Mouse (Mus musculus): ENCODE data around the gene Slc8a1. TPM values are rescaled to one million over a fixed set of nuclear protein-coding genes. Genes with fewer than 3 reads are reported as not detected.

Slc8a1 gene
- 15.5 and 17.2 TPM in 2 replicates for polyA plus RNA-seq (2015; fragmentation: Nextera tagmentation; extraction: Ambion mirVana)

- Histone ChIP-seq H3K27ac (no peak within 1 kb of the TSS), H3K9ac (no peak within 1 kb of the TSS), H3K4me3 (no peak within 1 kb of the TSS), H3K4me1 (no peaks in the 10 kb centered on the region), H3K4me2 (no peak within 1 kb of the TSS), H3K9me3 (no peaks in the 10 kb centered on the region), H3K36me3 (replicated peaks) (no peaks in the 10 kb centered on the region), H3K27me3 (replicated peaks) (no peaks in the 10 kb centered on the region)
- WGBS: 87% methylated on average over 14 of the region's 14 CpGs
- ATAC-seq (replicated peaks): no peak
These were observed at the start of gene Slc8a1 for GRCm38 (mm10) chr17:81738311-81738755. Gene Slc8a1, minus strand, starts transcription at chr17:81738377.

- Histone ChIP-seq H3K4me3 (no peak overlapping the region), H3K27me3 (replicated peaks) (no peaks in the 10 kb centered on the region), H3K9me3 (no peaks in the 10 kb centered on the region), H3K27ac (no peak overlapping the region), H3K36me3 (replicated peaks) (no peaks in the 10 kb centered on the region), H3K9ac (no peak overlapping the region), H3K4me1 (no peaks in the 10 kb centered on the region), H3K4me2 (no peak overlapping the region)
- ATAC-seq (replicated peaks): no peak
- WGBS: 44% methylated on average over 4 of the region's 4 CpGs
These were observed 49.2 kb upstream of the Slc8a1 start for GRCm38 (mm10) chr17:81787350-81787749.

GRCm38 (mm10) chr17:81782326-81782725 lies 44.1 kb upstream of the Slc8a1 start:
- Histone ChIP-seq H3K4me2 (no peak overlapping the region), H3K27ac (no peak overlapping the region), H3K4me3 (no peak overlapping the region), H3K9ac (no peak overlapping the region), H3K9me3 (no peaks in the 10 kb centered on the region), H3K36me3 (replicated peaks) (no peaks in the 10 kb centered on the region), H3K27me3 (replicated peaks) (no peaks in the 10 kb centered on the region), H3K4me1 (no peaks in the 10 kb centered on the region)
- 90% methylated on average over 4 of the region's 4 CpGs for WGBS
- ATAC-seq (replicated peaks): no peak

GRCm38 (mm10) chr17:81781491-81781890 lies 43.3 kb upstream of the Slc8a1 start:
- H3K4me2 ChIP-seq: no peak overlapping the region
- no peak overlapping the region for H3K4me3 ChIP-seq
- WGBS: 87% methylated on average over 5 of the region's 5 CpGs
- H3K9ac ChIP-seq: no peak overlapping the region
- H3K27me3 ChIP-seq (replicated peaks): no peaks in the 10 kb centered on the region
- H3K27ac ChIP-seq: no peak overlapping the region
- no peaks in the 10 kb centered on the region for H3K9me3 ChIP-seq
- no peaks in the 10 kb centered on the region for H3K36me3 ChIP-seq (replicated peaks)
- no peak for ATAC-seq (replicated peaks)
- no peaks in the 10 kb centered on the region for H3K4me1 ChIP-seq

- 92% methylated on average over 4 of the region's 4 CpGs for WGBS
- Histone ChIP-seq H3K27me3 (replicated peaks) (no peaks in the 10 kb centered on the region), H3K4me1 (no peaks in the 10 kb centered on the region), H3K4me3 (no peak overlapping the region), H3K9ac (no peak overlapping the region), H3K36me3 (replicated peaks) (no peaks in the 10 kb centered on the region), H3K4me2 (no peak overlapping the region), H3K27ac (no peak overlapping the region), H3K9me3 (no peaks in the 10 kb centered on the region)
- no peak for ATAC-seq (replicated peaks)
These were observed 41.7 kb upstream of the Slc8a1 start for GRCm38 (mm10) chr17:81779883-81780282.

GRCm38 (mm10) chr17:81750664-81751063 lies 12.5 kb upstream of the Slc8a1 start:
- WGBS: 82% methylated on average over 2 of the region's 2 CpGs
- no peaks in the 10 kb centered on the region for H3K9me3 ChIP-seq
- H3K9ac ChIP-seq: no peak overlapping the region
- H3K4me3 ChIP-seq: no peak overlapping the region
- no peak overlapping the region for H3K4me2 ChIP-seq
- no peaks in the 10 kb centered on the region for H3K36me3 ChIP-seq (replicated peaks)
- H3K4me1 ChIP-seq: no peaks in the 10 kb centered on the region
- no peaks in the 10 kb centered on the region for H3K27me3 ChIP-seq (replicated peaks)
- no peak overlapping the region for H3K27ac ChIP-seq
- ATAC-seq (replicated peaks): no peak

- H3K27me3 ChIP-seq (replicated peaks): no peaks in the 10 kb centered on the region
- H3K9me3 ChIP-seq: no peaks in the 10 kb centered on the region
- H3K36me3 ChIP-seq (replicated peaks): no peaks in the 10 kb centered on the region
- ATAC-seq (replicated peaks): no peak
- no peak overlapping the region for H3K9ac ChIP-seq
- no peak overlapping the region for H3K4me3 ChIP-seq
- H3K4me1 ChIP-seq: no peaks in the 10 kb centered on the region
- WGBS: 82% methylated on average over 2 of the region's 2 CpGs
- H3K27ac ChIP-seq: no peak overlapping the region
- no peak overlapping the region for H3K4me2 ChIP-seq
These were observed 4.9 kb upstream of the Slc8a1 start for GRCm38 (mm10) chr17:81743034-81743433.

GRCm38 (mm10) chr17:81740576-81740975 lies 2.4 kb upstream of the Slc8a1 start:
- Histone ChIP-seq H3K36me3 (replicated peaks) (no peaks in the 10 kb centered on the region), H3K4me2 (no peak overlapping the region), H3K27ac (no peak overlapping the region), H3K27me3 (replicated peaks) (no peaks in the 10 kb centered on the region), H3K4me1 (no peaks in the 10 kb centered on the region), H3K9ac (no peak overlapping the region), H3K4me3 (no peak overlapping the region), H3K9me3 (no peaks in the 10 kb centered on the region)
- WGBS: 75% methylated on average over 6 of the region's 6 CpGs
- no peak for ATAC-seq (replicated peaks)

- H3K27me3 ChIP-seq (replicated peaks): no peaks in the 10 kb centered on the region
- 93% methylated on average over 2 of the region's 2 CpGs for WGBS
- no peak overlapping the region for H3K4me3 ChIP-seq
- H3K36me3 ChIP-seq (replicated peaks): no peaks in the 10 kb centered on the region
- H3K27ac ChIP-seq: no peak overlapping the region
- no peaks in the 10 kb centered on the region for H3K9me3 ChIP-seq
- H3K9ac ChIP-seq: no peak overlapping the region
- no peak overlapping the region for H3K4me2 ChIP-seq
- no peaks in the 10 kb centered on the region for H3K4me1 ChIP-seq
- no peak for ATAC-seq (replicated peaks)
These were observed 398 bp downstream of the Slc8a1 start for GRCm38 (mm10) chr17:81737779-81738178.

- H3K27me3 ChIP-seq (replicated peaks): no peaks in the 10 kb centered on the region
- WGBS: 88% methylated on average over 4 of the region's 4 CpGs
- H3K4me2 ChIP-seq: no peak overlapping the region
- H3K36me3 ChIP-seq (replicated peaks): no peaks in the 10 kb centered on the region
- no peak overlapping the region for H3K4me3 ChIP-seq
- H3K9me3 ChIP-seq: no peaks in the 10 kb centered on the region
- no peaks in the 10 kb centered on the region for H3K4me1 ChIP-seq
- no peak for ATAC-seq (replicated peaks)
- no peak overlapping the region for H3K9ac ChIP-seq
- H3K27ac ChIP-seq: no peak overlapping the region
These were observed 868 bp downstream of the Slc8a1 start for GRCm38 (mm10) chr17:81737309-81737708.

- Histone ChIP-seq H3K36me3 (replicated peaks) (no peaks in the 10 kb centered on the region), H3K9me3 (no peaks in the 10 kb centered on the region), H3K27me3 (replicated peaks) (no peaks in the 10 kb centered on the region), H3K4me3 (no peak overlapping the region), H3K27ac (no peak overlapping the region), H3K4me1 (no peaks in the 10 kb centered on the region), H3K4me2 (no peak overlapping the region), H3K9ac (no peak overlapping the region)
- ATAC-seq (replicated peaks): no peak
- WGBS: 90% methylated on average over 2 of the region's 2 CpGs
These were observed 2.6 kb downstream of the Slc8a1 start for GRCm38 (mm10) chr17:81735583-81735982.

- Histone ChIP-seq H3K27me3 (replicated peaks) (no peaks in the 10 kb centered on the region), H3K4me1 (no peaks in the 10 kb centered on the region), H3K9me3 (no peaks in the 10 kb centered on the region), H3K4me3 (no peak overlapping the region), H3K9ac (no peak overlapping the region), H3K4me2 (no peak overlapping the region), H3K36me3 (replicated peaks) (no peaks in the 10 kb centered on the region), H3K27ac (no peak overlapping the region)
- ATAC-seq (replicated peaks): no peak
- WGBS: 95% methylated on average over 4 of the region's 4 CpGs
These were observed 8.3 kb downstream of the Slc8a1 start for GRCm38 (mm10) chr17:81729891-81730290.

- Histone ChIP-seq H3K27ac (no peak overlapping the region), H3K27me3 (replicated peaks) (no peaks in the 10 kb centered on the region), H3K4me1 (no peaks in the 10 kb centered on the region), H3K4me2 (no peak overlapping the region), H3K9ac (no peak overlapping the region), H3K4me3 (no peak overlapping the region), H3K9me3 (no peaks in the 10 kb centered on the region), H3K36me3 (replicated peaks) (no peaks in the 10 kb centered on the region)
- WGBS: 74% methylated on average over 1 of the region's 1 CpGs
- no peak for ATAC-seq (replicated peaks)
These were observed 25.9 kb downstream of the Slc8a1 start for GRCm38 (mm10) chr17:81712273-81712751.

Measured in midbrain, embryonic 15.5 days (tissue).